Mouse (Mus musculus): ENCODE measurements around the gene Ero1lb. TPM values are rescaled to one million over a fixed set of nuclear protein-coding genes. Genes with fewer than 3 reads are reported as not detected.
"Not testable (repeated sequence)": the region's sequence is repeated elsewhere in the genome, so short reads cannot be mapped to it uniquely, and the experiment has no call there.

Ero1lb gene
- total and polyA plus RNA-seq, 3 experiments = 4.2 to 5.8 TPM; not detected in 1

DNA sequence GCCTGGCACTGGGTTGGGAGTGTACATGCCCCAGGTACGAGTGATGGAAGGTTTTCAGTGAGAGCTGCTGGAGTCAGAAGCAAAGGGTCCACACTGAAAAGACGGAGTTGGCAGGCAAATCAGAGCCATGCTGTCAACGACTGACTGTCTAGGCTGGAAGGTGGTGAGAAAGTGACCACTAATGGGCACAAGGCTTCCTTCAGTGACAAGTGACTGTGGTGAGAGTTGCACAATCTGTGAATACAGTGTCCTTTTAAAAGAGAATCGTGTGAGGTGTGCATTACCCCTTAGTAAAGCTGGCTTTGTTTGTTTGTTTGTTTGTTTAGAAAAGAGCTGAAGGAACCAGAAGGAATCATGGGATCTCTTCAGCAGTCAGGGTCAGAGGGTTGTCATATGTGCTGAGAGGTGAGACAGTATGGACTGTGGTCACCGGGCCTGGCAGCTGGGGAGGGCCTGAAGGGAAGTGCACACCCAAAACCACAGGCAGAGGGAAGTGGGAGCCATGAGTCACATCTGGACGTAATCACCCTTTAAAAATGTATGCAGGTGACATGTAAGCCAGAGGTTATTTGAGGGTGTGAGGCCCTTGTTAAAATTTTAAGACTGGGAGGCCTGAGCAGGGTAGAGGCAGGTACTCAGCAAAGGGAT lies 69.4 kb downstream of the Ero1lb start:
- H3K9ac ChIP-seq (ENCODE audit: control insufficient read depth, low read depth, low read length, poor library complexity, severe bottlenecking); H3K4me1 ChIP-seq (ENCODE audit: control insufficient read depth in 1 of 2, insufficient read depth in 2 of 2, low read length in 2 of 2); H3K79me2 ChIP-seq (ENCODE audit: control insufficient read depth, insufficient read depth, low read length, poor library complexity); H3K36me3 ChIP-seq (ENCODE audit: control insufficient read depth in 1 of 2, insufficient read depth in 2 of 2, low read length in 2 of 2); H3K27me3 ChIP-seq (ENCODE audit: control insufficient read depth in 1 of 2, insufficient read depth in 2 of 2, low read length in 2 of 2); DNase-seq (ENCODE audit: low read depth, low spot score); H3K9me3 ChIP-seq (replicated peaks; ENCODE audit: insufficient read depth, low read length); H3K4me3 ChIP-seq (ENCODE audit: control insufficient read depth in 1 of 2, insufficient read depth in 1 of 2, low read depth in 2 of 2, low read length in 2 of 2); H3K27ac ChIP-seq (ENCODE audit: control insufficient read depth, low read depth, low read length): not testable (repeated sequence)

DNA sequence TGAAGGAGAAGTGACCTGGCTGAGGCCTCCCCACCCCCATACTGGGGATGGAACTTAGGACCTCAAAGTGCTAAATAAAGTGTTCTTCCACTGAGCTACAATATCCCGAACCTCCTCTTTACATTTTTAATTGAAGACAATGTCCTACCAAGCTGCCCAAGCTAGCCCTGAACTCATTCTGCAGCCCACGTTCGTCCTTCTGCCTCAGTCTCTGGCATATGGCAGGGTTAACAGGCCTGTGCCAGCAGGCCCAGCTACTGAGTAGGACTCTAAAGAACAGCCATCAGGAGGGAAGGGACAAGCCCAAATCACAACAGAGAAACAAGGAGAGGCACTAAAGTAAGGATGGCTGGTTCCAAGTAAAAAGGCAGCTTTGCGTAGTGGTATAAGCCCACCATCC lies 77.1 kb downstream of the Ero1lb start:
- H3K36me3 ChIP-seq (ENCODE audit: control insufficient read depth in 1 of 2, insufficient read depth in 2 of 2, low read length in 2 of 2); H3K9me3 ChIP-seq (replicated peaks; ENCODE audit: insufficient read depth, low read length); H3K27ac ChIP-seq (ENCODE audit: control insufficient read depth, low read depth, low read length); DNase-seq (ENCODE audit: low read depth, low spot score); H3K4me3 ChIP-seq (ENCODE audit: control insufficient read depth in 1 of 2, insufficient read depth in 1 of 2, low read depth in 2 of 2, low read length in 2 of 2); H3K4me1 ChIP-seq (ENCODE audit: control insufficient read depth in 1 of 2, insufficient read depth in 2 of 2, low read length in 2 of 2); H3K79me2 ChIP-seq (ENCODE audit: control insufficient read depth, insufficient read depth, low read length, poor library complexity); H3K27me3 ChIP-seq (ENCODE audit: control insufficient read depth in 1 of 2, insufficient read depth in 2 of 2, low read length in 2 of 2); H3K9ac ChIP-seq (ENCODE audit: control insufficient read depth, low read depth, low read length, poor library complexity, severe bottlenecking): not testable (repeated sequence)

DNA sequence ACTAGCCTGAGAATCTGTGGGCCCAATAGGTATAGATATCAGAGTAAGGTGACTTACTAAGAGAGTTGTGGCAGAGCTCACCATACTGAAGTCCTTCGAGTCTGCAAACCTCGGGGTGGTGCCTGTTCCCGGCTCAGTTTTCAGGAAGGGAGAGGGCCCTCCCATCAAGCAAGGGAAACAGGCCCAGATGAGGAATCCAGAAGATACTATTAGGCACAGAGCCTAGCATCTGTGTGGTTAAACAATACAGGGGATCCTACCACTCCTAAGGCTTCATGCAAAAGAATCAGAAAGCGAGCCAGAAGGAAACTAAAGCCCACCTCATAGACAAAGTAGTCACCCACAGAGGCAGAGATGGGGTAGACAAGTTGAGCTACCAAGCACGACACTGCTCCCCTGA lies 81.0 kb downstream of the Ero1lb start:
- not testable (repeated sequence) for H3K4me3 ChIP-seq (ENCODE audit: control insufficient read depth in 1 of 2, insufficient read depth in 1 of 2, low read depth in 2 of 2, low read length in 2 of 2); H3K27me3 ChIP-seq (ENCODE audit: control insufficient read depth in 1 of 2, insufficient read depth in 2 of 2, low read length in 2 of 2); H3K36me3 ChIP-seq (ENCODE audit: control insufficient read depth in 1 of 2, insufficient read depth in 2 of 2, low read length in 2 of 2); DNase-seq (ENCODE audit: low read depth, low spot score); H3K9ac ChIP-seq (ENCODE audit: control insufficient read depth, low read depth, low read length, poor library complexity, severe bottlenecking); H3K79me2 ChIP-seq (ENCODE audit: control insufficient read depth, insufficient read depth, low read length, poor library complexity); H3K27ac ChIP-seq (ENCODE audit: control insufficient read depth, low read depth, low read length); H3K9me3 ChIP-seq (replicated peaks; ENCODE audit: insufficient read depth, low read length); H3K4me1 ChIP-seq (ENCODE audit: control insufficient read depth in 1 of 2, insufficient read depth in 2 of 2, low read length in 2 of 2)

DNA sequence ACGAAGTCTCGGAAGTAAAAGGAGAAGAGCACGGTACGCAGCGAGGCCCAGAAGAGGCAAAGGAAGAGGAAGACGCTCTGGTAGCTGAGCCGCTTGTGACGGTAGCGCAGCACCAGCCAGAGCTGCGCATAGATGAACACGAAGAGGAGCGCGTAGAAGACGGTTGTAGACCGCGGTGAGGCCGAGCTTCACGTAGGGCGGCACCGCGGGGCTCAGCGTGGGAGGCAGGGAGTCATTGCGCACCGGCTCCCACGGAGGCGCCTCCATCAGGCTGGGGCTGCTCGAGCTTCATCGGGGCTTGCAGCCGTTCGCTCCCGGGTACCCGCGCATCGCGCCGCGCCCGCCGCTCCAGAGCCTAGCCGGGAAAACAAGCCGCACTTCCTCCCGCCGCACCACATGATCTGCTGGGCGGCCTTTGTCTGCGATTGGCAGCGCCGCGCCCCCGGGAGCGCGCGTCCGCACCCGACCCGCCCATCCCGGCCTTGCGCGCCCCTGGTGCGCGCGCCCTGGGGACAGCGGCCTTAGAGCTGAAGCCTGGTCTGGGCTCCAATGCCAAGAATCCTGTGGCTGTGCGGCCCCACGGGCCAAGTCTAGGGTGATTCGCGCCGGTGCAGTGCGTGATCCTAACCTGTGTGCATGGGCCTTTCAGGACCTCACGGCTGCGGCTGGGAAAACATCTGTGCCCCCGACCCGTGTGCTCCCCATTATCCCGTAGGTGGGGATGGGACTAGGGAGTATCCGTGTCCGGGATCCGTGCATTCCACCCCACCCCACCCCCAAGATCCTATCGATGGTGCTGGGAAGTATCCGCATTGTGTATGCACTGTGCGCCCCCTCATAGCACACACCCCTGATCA lies 84.6 kb downstream of the Ero1lb start:
- peak; percentile 54 for DNase-seq (ENCODE audit: low read depth, low spot score)
- peak overlapping the region; percentile 49 to 64; a peak in 3 of 4 replicates for H3K4me3 ChIP-seq (ENCODE audit: control insufficient read depth in 1 of 2, insufficient read depth in 1 of 2, low read depth in 2 of 2, low read length in 2 of 2)
- H3K27ac ChIP-seq (ENCODE audit: control insufficient read depth, low read depth, low read length) = not testable (repeated sequence)

DNA sequence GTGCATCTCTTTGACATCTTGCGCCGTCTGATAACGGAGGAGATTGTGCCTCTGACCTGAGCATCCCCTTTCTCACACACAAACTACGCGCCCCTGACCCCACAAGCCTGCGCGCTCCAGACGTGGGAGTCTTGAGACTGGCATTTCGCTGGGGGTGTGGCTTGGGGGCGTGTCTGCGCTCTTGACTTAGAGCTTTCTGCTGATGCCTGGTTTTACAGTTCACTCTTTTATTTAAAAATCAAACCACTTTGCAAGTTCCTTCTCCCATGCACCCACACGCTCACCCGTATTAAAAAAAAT lies 85.2 kb downstream of the Ero1lb start:
- H3K4me3 ChIP-seq (ENCODE audit: control insufficient read depth in 1 of 2, insufficient read depth in 1 of 2, low read depth in 2 of 2, low read length in 2 of 2) = peak overlapping the region; percentile 43 to 52; a peak in 3 of 4 replicates

More for the DNA sequence above, 84.6 kb downstream of the Ero1lb start:
- not testable (repeated sequence) for H3K36me3 ChIP-seq (ENCODE audit: control insufficient read depth in 1 of 2, insufficient read depth in 2 of 2, low read length in 2 of 2); H3K9me3 ChIP-seq (replicated peaks; ENCODE audit: insufficient read depth, low read length); H3K27me3 ChIP-seq (ENCODE audit: control insufficient read depth in 1 of 2, insufficient read depth in 2 of 2, low read length in 2 of 2); H3K4me1 ChIP-seq (ENCODE audit: control insufficient read depth in 1 of 2, insufficient read depth in 2 of 2, low read length in 2 of 2); H3K79me2 ChIP-seq (ENCODE audit: control insufficient read depth, insufficient read depth, low read length, poor library complexity)
- H3K9ac ChIP-seq (ENCODE audit: control insufficient read depth, low read depth, low read length, poor library complexity, severe bottlenecking) = peak overlapping the region; percentile 64
- 0 out of 2 replicates have a peak, but pooled peaks have one; percentile 26 for TF ChIP-seq NELFE (IDR thresholded peaks at IDR 0.05; ENCODE audit: low read depth, low read length)
- peak; percentile 47 for TF ChIP-seq USF1 (IDR thresholded peaks at IDR 0.05; ENCODE audit: low read depth, low read length)

More for the DNA sequence above, 85.2 kb downstream of the Ero1lb start:
- not testable (repeated sequence) for H3K9me3 ChIP-seq (replicated peaks; ENCODE audit: insufficient read depth, low read length); H3K4me1 ChIP-seq (ENCODE audit: control insufficient read depth in 1 of 2, insufficient read depth in 2 of 2, low read length in 2 of 2); H3K27ac ChIP-seq (ENCODE audit: control insufficient read depth, low read depth, low read length); H3K36me3 ChIP-seq (ENCODE audit: control insufficient read depth in 1 of 2, insufficient read depth in 2 of 2, low read length in 2 of 2); H3K27me3 ChIP-seq (ENCODE audit: control insufficient read depth in 1 of 2, insufficient read depth in 2 of 2, low read length in 2 of 2); H3K79me2 ChIP-seq (ENCODE audit: control insufficient read depth, insufficient read depth, low read length, poor library complexity); H3K9ac ChIP-seq (ENCODE audit: control insufficient read depth, low read depth, low read length, poor library complexity, severe bottlenecking)
- DNase-seq (ENCODE audit: low read depth, low spot score) = peak; percentile 54

All from MEL (cell line).